Mouse (Mus musculus) cerebellum, postnatal 36 days (tissue): ENCODE measurements around the gene Gck.

ENCODE experiments used
- DNase-seq, 2 experiments: peaks; one replicate each; pipeline ENCODE4 v3.0.0; 2021 to 2022; ENCODE audit warnings: mixed read lengths in 2 of 2

The Gck gene

GRCm38 (mm10) chr11:5872707-5873106 lies 77.2 kb downstream of the Gck start:
- no peak for DNase-seq

GRCm38 (mm10) chr11:5870069-5870468 lies 79.8 kb downstream of the Gck start:
- no peak for DNase-seq

GRCm38 (mm10) chr11:5869331-5869730 lies 80.5 kb downstream of the Gck start:
- peak; percentile 38 to 45 for DNase-seq

- no peak for DNase-seq
Observed at GRCm38 (mm10) chr11:5868324-5868723, 81.6 kb downstream of the Gck start.

- no peak for DNase-seq
Observed at GRCm38 (mm10) chr11:5867196-5867595, 82.7 kb downstream of the Gck start.

GRCm38 (mm10) chr11:5862394-5863105 lies 87.3 kb downstream of the Gck start:
- no peak for DNase-seq

- no peak for DNase-seq
Observed at GRCm38 (mm10) chr11:5861678-5862393, 88.0 kb downstream of the Gck start, which contains the start of gene Aebp1. Gene Aebp1 (plus strand): TSS chr11:5861947.

GRCm38 (mm10) chr11:5860639-5861038 lies 89.2 kb downstream of the Gck start:
- DNase-seq = no peak

GRCm38 (mm10) chr11:5859883-5860550 lies 89.9 kb downstream of the Gck start:
- no peak for DNase-seq

GRCm38 (mm10) chr11:5858723-5859122 lies 91.2 kb downstream of the Gck start:
- no peak for DNase-seq

GRCm38 (mm10) chr11:5856479-5857130 lies 93.3 kb downstream of the Gck start:
- no peak for DNase-seq

GRCm38 (mm10) chr11:5855902-5856301 lies 94.0 kb downstream of the Gck start:
- no peak for DNase-seq

GRCm38 (mm10) chr11:5855481-5855880 lies 94.4 kb downstream of the Gck start:
- DNase-seq = no peak

- DNase-seq = no peak
Observed at GRCm38 (mm10) chr11:5852314-5852713, 97.6 kb downstream of the Gck start.

- DNase-seq = no peak
Observed at GRCm38 (mm10) chr11:5851021-5851736, 98.7 kb downstream of the Gck start.
